Mouse (Mus musculus) E14TG2a.4 (cell line): ENCODE measurements at regions not wholly inside any gene's neighbourhood (a gene's known extent, or its start where the extent isn't known, plus 50 kb on each side); places are given as distances from the start of the nearest gene placed in this dataset.

ENCODE experiments used
- CTCF ChIP-seq: conservative IDR thresholded peaks from 2 replicates; pipeline ENCODE4 v1.5.1; 2014; ENCODE audit warnings: low read length
- NANOG ChIP-seq: IDR thresholded peaks from 2 replicates; pipeline ENCODE4 v1.6.1; 2014; ENCODE audit warnings: borderline replicate concordance, low read length, mixed read lengths
- POU5F1 ChIP-seq: IDR thresholded peaks from 2 replicates; pipeline ENCODE4 v1.6.1; 2014; ENCODE audit warnings: low read length, borderline replicate concordance

- TF ChIP-seq CTCF (no peak), NANOG (no peak), POU5F1 (no peak)
Measured at GRCm38 (mm10) chr13:92964213-92964743, 119.7 kb downstream of the Mtx3 start.
